Mouse (Mus musculus): ENCODE measurements around the gene Trem2. TPM values are rescaled to one million over a fixed set of nuclear protein-coding genes. Genes with fewer than 3 reads are reported as not detected.

The Trem2 gene
- polyA plus RNA-seq, 1 experiment from 2014 or later = 3.5 TPM

GRCm38 (mm10) chr17:48340267-48340666, 5.9 kb upstream of the Trem2 start:
- ATAC-seq (ENCODE audit: low FRiP score, low TSS enrichment) (no peak), DNase-seq (ENCODE audit: low spot score) (no peak)
- H3K27ac ChIP-seq (replicated peaks) = no peak overlapping the region
- no peak overlapping the region for H3K4me2 ChIP-seq (replicated peaks; ENCODE audit: low read depth)
- H3K4me1 ChIP-seq (replicated peaks; ENCODE audit: control insufficient read depth, insufficient read depth) = no peaks in the 10 kb centered on the region
- H3K9ac ChIP-seq (ENCODE audit: low read length) = no peak overlapping the region
- 70% methylated on average over 1 of the region's 1 CpGs for WGBS
- H3K27me3 ChIP-seq (ENCODE audit: control insufficient read depth, insufficient read depth, low read length) = no peaks in the 10 kb centered on the region
- no peak overlapping the region for H3K4me3 ChIP-seq (ENCODE audit: low read depth, low read length)
- no peaks in the 10 kb centered on the region for H3K36me3 ChIP-seq (ENCODE audit: control insufficient read depth, insufficient read depth, low read length)
- TF ChIP-seq EP300 (optimal IDR thresholded peaks at IDR 0.05) (no peak), CTCF (IDR thresholded peaks at IDR 0.05; ENCODE audit: low read depth) (no peak)
- H3K9me3 ChIP-seq (ENCODE audit: control insufficient read depth, low read length) = no peaks in the 10 kb centered on the region

GRCm38 (mm10) chr17:48341947-48342346, 4.3 kb upstream of the Trem2 start:
- Histone ChIP-seq H3K4me1 (replicated peaks; ENCODE audit: control insufficient read depth, insufficient read depth) (no peaks in the 10 kb centered on the region), H3K9me3 (ENCODE audit: control insufficient read depth, low read length) (no peaks in the 10 kb centered on the region), H3K27me3 (ENCODE audit: control insufficient read depth, insufficient read depth, low read length) (no peaks in the 10 kb centered on the region), H3K4me3 (ENCODE audit: low read depth, low read length) (no peak overlapping the region), H3K36me3 (ENCODE audit: control insufficient read depth, insufficient read depth, low read length) (no peaks in the 10 kb centered on the region), H3K9ac (ENCODE audit: low read length) (no peak overlapping the region), H3K4me2 (replicated peaks; ENCODE audit: low read depth) (no peak overlapping the region), H3K27ac (replicated peaks) (no peak overlapping the region)
- DNase-seq (ENCODE audit: low spot score) = no peak
- TF ChIP-seq EP300 (optimal IDR thresholded peaks at IDR 0.05) (no peak), CTCF (IDR thresholded peaks at IDR 0.05; ENCODE audit: low read depth) (no peak)
- 55% methylated on average over 3 of the region's 3 CpGs for WGBS
- no peak for ATAC-seq (ENCODE audit: low FRiP score, low TSS enrichment)

GRCm38 (mm10) chr17:48343065-48343464, 3.1 kb upstream of the Trem2 start:
- TF ChIP-seq CTCF (IDR thresholded peaks at IDR 0.05; ENCODE audit: low read depth) = no peak
- no peak for TF ChIP-seq EP300 (optimal IDR thresholded peaks at IDR 0.05)
- Histone ChIP-seq H3K9me3 (ENCODE audit: control insufficient read depth, low read length) (no peaks in the 10 kb centered on the region), H3K36me3 (ENCODE audit: control insufficient read depth, insufficient read depth, low read length) (no peaks in the 10 kb centered on the region), H3K4me1 (replicated peaks; ENCODE audit: control insufficient read depth, insufficient read depth) (no peaks in the 10 kb centered on the region), H3K27me3 (ENCODE audit: control insufficient read depth, insufficient read depth, low read length) (no peaks in the 10 kb centered on the region), H3K4me3 (ENCODE audit: low read depth, low read length) (no peak overlapping the region), H3K9ac (ENCODE audit: low read length) (no peak overlapping the region), H3K4me2 (replicated peaks; ENCODE audit: low read depth) (no peak overlapping the region), H3K27ac (replicated peaks) (no peak overlapping the region)
- no peak for DNase-seq (ENCODE audit: low spot score)
- ATAC-seq (ENCODE audit: low FRiP score, low TSS enrichment) = no peak
- WGBS = 84% methylated on average over 2 of the region's 2 CpGs

DNA sequence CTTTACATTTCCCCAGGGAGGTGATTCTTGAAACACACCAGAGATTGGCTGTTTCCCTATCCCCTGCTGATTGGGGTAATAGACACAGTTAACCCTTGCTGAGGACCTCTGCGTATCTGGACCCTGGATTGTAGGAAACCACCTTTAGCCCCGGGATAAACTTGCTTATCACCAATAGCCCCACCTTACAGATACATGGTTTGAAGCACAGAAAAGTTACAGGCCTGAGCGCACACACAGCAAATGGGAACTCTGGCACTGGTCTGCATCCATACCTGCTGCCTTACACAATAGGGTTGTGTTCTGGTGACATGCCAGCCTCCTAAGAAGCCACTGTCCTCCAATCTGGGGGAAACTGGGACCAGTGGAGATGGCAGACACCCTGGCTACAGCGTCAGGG, 377 bp upstream of the Trem2 start:
- H3K27ac ChIP-seq (replicated peaks) = no peak overlapping the region
- WGBS = 75% methylated on average over 4 of the region's 4 CpGs
- ATAC-seq (ENCODE audit: low FRiP score, low TSS enrichment) = no peak

DNA sequence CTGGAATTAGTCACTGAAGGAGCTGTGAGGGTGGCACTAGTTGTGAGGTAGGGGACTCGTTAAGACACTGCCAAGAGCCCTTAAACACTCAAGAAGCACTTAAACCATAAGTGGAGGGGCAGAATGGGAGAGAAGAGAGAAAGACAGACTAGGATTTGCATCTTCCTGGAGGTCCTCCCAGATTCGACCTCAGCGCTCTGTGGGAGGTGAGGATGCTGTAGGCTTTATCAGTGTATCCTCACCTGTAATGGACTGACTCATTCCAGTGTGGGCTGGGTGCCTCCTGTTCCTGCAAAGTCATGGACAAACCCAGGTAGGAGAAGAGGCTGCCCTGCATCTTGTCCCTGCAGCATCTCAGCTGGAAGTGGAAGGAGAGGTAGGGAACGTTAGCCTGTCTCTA, 633 bp downstream of the Trem2 start:
- no peaks in the 10 kb centered on the region for H3K27me3 ChIP-seq (ENCODE audit: control insufficient read depth, insufficient read depth, low read length)
- TF ChIP-seq CTCF (IDR thresholded peaks at IDR 0.05; ENCODE audit: low read depth) = no peak
- H3K9ac ChIP-seq (ENCODE audit: low read length) = no peak overlapping the region
- 64% methylated on average over 4 of the region's 4 CpGs for WGBS
- no peaks in the 10 kb centered on the region for H3K36me3 ChIP-seq (ENCODE audit: control insufficient read depth, insufficient read depth, low read length)
- ATAC-seq (ENCODE audit: low FRiP score, low TSS enrichment) (no peak), DNase-seq (ENCODE audit: low spot score) (no peak)
- H3K4me1 ChIP-seq (replicated peaks; ENCODE audit: control insufficient read depth, insufficient read depth) = no peaks in the 10 kb centered on the region
- no peak overlapping the region for H3K4me3 ChIP-seq (ENCODE audit: low read depth, low read length)
- H3K4me2 ChIP-seq (replicated peaks; ENCODE audit: low read depth) = no peak overlapping the region
- H3K9me3 ChIP-seq (ENCODE audit: control insufficient read depth, low read length) = no peaks in the 10 kb centered on the region
- H3K27ac ChIP-seq (replicated peaks) = no peak overlapping the region

More for the DNA sequence above, 377 bp upstream of the Trem2 start:
- no peaks in the 10 kb centered on the region for H3K4me1 ChIP-seq (replicated peaks; ENCODE audit: control insufficient read depth, insufficient read depth)
- no peak for TF ChIP-seq EP300 (optimal IDR thresholded peaks at IDR 0.05)
- no peak for TF ChIP-seq CTCF (IDR thresholded peaks at IDR 0.05; ENCODE audit: low read depth)
- no peaks in the 10 kb centered on the region for H3K36me3 ChIP-seq (ENCODE audit: control insufficient read depth, insufficient read depth, low read length)
- H3K9ac ChIP-seq (ENCODE audit: low read length) = no peak overlapping the region
- DNase-seq (ENCODE audit: low spot score) = no peak
- no peak overlapping the region for H3K4me3 ChIP-seq (ENCODE audit: low read depth, low read length)
- no peak overlapping the region for H3K4me2 ChIP-seq (replicated peaks; ENCODE audit: low read depth)
- no peaks in the 10 kb centered on the region for H3K9me3 ChIP-seq (ENCODE audit: control insufficient read depth, low read length)
- no peaks in the 10 kb centered on the region for H3K27me3 ChIP-seq (ENCODE audit: control insufficient read depth, insufficient read depth, low read length)

DNA sequence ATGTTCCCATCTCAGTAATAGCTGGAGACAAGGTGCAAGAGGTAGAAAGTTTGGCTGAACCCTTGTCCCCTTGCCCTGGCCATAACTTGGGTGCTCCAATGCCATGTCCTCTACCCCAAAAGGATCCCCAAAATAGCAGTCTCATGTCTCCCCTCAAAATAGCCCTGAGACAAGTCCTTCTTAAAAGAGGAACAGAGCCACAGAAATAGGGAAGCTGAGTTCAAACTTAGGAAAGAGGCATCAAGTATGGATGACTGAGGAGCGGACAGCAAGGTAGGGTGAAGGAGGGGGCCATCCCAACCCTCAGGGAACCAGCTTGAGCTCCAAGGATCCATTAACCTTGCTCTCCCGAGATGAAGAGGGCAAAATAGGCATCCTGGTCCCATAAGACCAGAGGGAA, 1.1 kb downstream of the Trem2 start:
- DNase-seq (ENCODE audit: low spot score) = no peak
- 69% methylated on average over 2 of the region's 2 CpGs for WGBS
- H3K9ac ChIP-seq (ENCODE audit: low read length) = no peak overlapping the region
- no peaks in the 10 kb centered on the region for H3K27me3 ChIP-seq (ENCODE audit: control insufficient read depth, insufficient read depth, low read length)
- no peaks in the 10 kb centered on the region for H3K36me3 ChIP-seq (ENCODE audit: control insufficient read depth, insufficient read depth, low read length)
- TF ChIP-seq EP300 (optimal IDR thresholded peaks at IDR 0.05) = no peak
- TF ChIP-seq CTCF (IDR thresholded peaks at IDR 0.05; ENCODE audit: low read depth) = no peak
- H3K4me1 ChIP-seq (replicated peaks; ENCODE audit: control insufficient read depth, insufficient read depth) = no peaks in the 10 kb centered on the region
- H3K4me3 ChIP-seq (ENCODE audit: low read depth, low read length) = no peak overlapping the region
- no peak for ATAC-seq (ENCODE audit: low FRiP score, low TSS enrichment)
- H3K9me3 ChIP-seq (ENCODE audit: control insufficient read depth, low read length) = no peaks in the 10 kb centered on the region
- H3K4me2 ChIP-seq (replicated peaks; ENCODE audit: low read depth) = no peak overlapping the region
- H3K27ac ChIP-seq (replicated peaks) = no peak overlapping the region

Measured in stomach, postnatal 0 days (tissue).